Mouse (Mus musculus): ENCODE data around the gene Scd3.

GRCm38 (mm10) chr19:44225728-44226127 lies 22.7 kb downstream of the Scd3 start:
- TF ChIP-seq POLR2A (IDR thresholded peaks at IDR 0.05; ENCODE audit: low read depth, low read length) (no peak), CTCF (conservative IDR thresholded peaks at IDR 0.05; ENCODE audit: insufficient read depth, insufficient read length, low read depth, low read length) (no peak)

All from kidney, adult 2 months (tissue).